Mouse (Mus musculus) neural tube, embryonic 13.5 days (tissue): ENCODE data around the gene Dnah7c. TPM values are rescaled to one million over a fixed set of nuclear protein-coding genes. Genes with fewer than 3 reads are reported as not detected.
"Not testable (repeated sequence)": the region's sequence is repeated elsewhere in the genome, so short reads cannot be mapped to it uniquely, and the experiment has no call there.

Source experiments
- ATAC-seq: fragments of 200-750 bp; cut with Nextera tagmentation; 2 replicates; pipeline ENCODE4 v1.8.0; 2017; ENCODE audit warnings: low read depth, mild to moderate bottlenecking, moderate TSS enrichment, moderate library complexity
- H3K27ac ChIP-seq: fragments of 300-500 bp; sonication (generic); replicated peaks from 2 replicates; pipeline ENCODE4 v1.5.1; 2015; ENCODE audit warnings: moderate library complexity, mild to moderate bottlenecking, inconsistent platforms
- H3K27me3 ChIP-seq: fragments of 300-500 bp; sonication (generic); 2 replicates; pipeline ENCODE4 v1.6.1; 2015; ENCODE audit warnings: mild to moderate bottlenecking, inconsistent platforms
- H3K36me3 ChIP-seq: fragments of 300-500 bp; sonication (generic); 2 replicates; pipeline ENCODE4 v1.6.1; 2015; ENCODE audit warnings: mild to moderate bottlenecking, inconsistent platforms
- H3K4me1 ChIP-seq: fragments of 300-500 bp; sonication (generic); replicated peaks from 2 replicates; pipeline ENCODE4 v1.6.1; 2015; ENCODE audit warnings: inconsistent platforms
- H3K4me2 ChIP-seq: fragments of 300-500 bp; sonication (generic); 2 replicates; pipeline ENCODE4 v1.6.1; 2015; ENCODE audit warnings: inconsistent platforms, mild to moderate bottlenecking, moderate library complexity
- H3K4me3 ChIP-seq: fragments of 300-500 bp; sonication (generic); 2 replicates; pipeline ENCODE4 v1.5.1; 2015; ENCODE audit warnings: mild to moderate bottlenecking, inconsistent platforms
- H3K9ac ChIP-seq: fragments of 300-500 bp; sonication (generic); 2 replicates; pipeline ENCODE4 v1.6.1; 2015; ENCODE audit warnings: moderate library complexity, mild to moderate bottlenecking, inconsistent platforms
- H3K9me3 ChIP-seq: fragments of 300-500 bp; sonication (generic); 2 replicates; pipeline ENCODE4 v1.6.1; 2016; ENCODE audit warnings: inconsistent platforms
- WGBS: fragments of 180-500 bp; shearing (Covaris S2); methylation state at CpG from one replicate; pipeline ENCODE4 v1.1.7; 2015; 5-methylcytosine and 5-hydroxymethylcytosine counted together
- polyA plus RNA-seq: library from polyadenylated mRNA; unstranded; fragments of >200 nt; fragmentation: Nextera tagmentation; extraction: Ambion mirVana; gene quantifications from 2 replicates; pipeline ENCODE4 v1.2.1, GENCODE M21; 2015

The Dnah7c gene
- polyA plus RNA-seq: 0.12 and 0.13 TPM in 2 replicates

- no peaks in the 10 kb centered on the region for H3K36me3 ChIP-seq
- no peak within 1 kb of the TSS for H3K27ac ChIP-seq
- H3K9me3 ChIP-seq: no peaks in the 10 kb centered on the region
- H3K27me3 ChIP-seq: no peaks in the 10 kb centered on the region
- peak within 1 kb of the TSS; percentile 51 for H3K4me3 ChIP-seq
- H3K4me2 ChIP-seq: peak within 1 kb of the TSS; percentile 83
- peak; percentile 80 for ATAC-seq
- H3K9ac ChIP-seq: peak within 1 kb of the TSS; percentile 68
- peaks cover 11% of the 10 kb centered on the region; the same call in 1 of the 2 replicates for H3K4me1 ChIP-seq
- 12% methylated on average over 30 of the region's 30 CpGs for WGBS
Measured at GRCm38 (mm10) chr1:46425137-46425925, at the start of gene Dnah7c. TSS of gene Dnah7c (plus strand) at chr1:46425592.

DNA sequence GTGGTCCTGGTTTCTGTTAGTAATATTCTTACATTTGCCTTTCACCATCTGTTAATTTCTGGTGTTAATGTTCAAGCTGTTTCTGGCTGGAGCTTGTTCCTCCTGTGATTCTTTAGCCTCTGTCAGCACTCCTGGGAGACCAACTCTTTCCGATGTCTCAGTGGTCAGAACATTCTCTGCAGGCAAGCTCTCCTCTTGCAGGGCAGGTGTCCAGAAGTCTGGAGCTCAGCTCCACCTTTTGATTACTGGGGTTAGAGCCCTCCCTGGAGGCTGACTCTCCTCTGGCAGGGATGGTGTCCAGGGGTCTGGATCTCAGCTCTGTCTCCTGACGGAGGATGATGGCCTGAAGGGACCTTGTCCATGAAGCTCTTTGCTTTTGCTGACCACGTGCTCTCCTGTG, 44.8 kb upstream of the Dnah7c start:
- not testable (repeated sequence) for H3K4me3 ChIP-seq, H3K4me2 ChIP-seq, H3K4me1 ChIP-seq, H3K9ac ChIP-seq, H3K27me3 ChIP-seq, H3K36me3 ChIP-seq, H3K27ac ChIP-seq, ATAC-seq, H3K9me3 ChIP-seq
- 88% methylated on average over 3 of the region's 3 CpGs for WGBS

DNA sequence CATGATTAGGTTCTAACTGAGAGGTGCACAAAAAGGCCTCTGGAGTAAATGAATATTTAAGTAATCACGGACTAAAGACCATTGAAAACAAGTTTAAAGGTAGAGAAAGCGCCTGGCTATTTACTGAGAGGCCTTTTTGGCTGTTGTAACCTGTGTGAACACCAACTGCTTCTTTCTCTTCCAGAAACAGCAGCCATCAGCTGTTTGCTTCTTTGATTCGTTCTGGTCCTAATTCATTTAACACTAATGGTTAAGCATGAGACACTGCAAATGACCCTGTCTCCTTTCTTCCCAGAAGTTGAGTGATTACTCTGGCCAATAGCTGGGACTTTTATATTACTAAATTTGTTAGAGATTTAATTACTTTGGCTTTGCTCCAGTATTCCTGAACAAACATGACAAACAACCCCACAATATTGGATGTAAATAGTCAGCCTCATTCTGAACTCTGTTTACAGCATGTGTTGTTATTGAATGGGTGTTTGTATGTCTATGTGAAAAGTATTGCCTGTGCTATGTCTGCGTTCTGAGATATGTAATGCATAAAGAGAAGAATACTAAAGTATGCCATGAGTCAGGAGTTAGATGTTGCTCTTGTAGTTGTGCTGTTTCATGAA, 30.6 kb upstream of the Dnah7c start:
- H3K9me3 ChIP-seq, H3K9ac ChIP-seq, H3K27me3 ChIP-seq, H3K27ac ChIP-seq, H3K4me1 ChIP-seq, H3K4me3 ChIP-seq, H3K36me3 ChIP-seq, H3K4me2 ChIP-seq: not testable (repeated sequence)
- peak; percentile 80 for ATAC-seq
- 31% methylated on average over 4 of the region's 4 CpGs for WGBS

- H3K4me2 ChIP-seq: no peak overlapping the region
- no peaks in the 10 kb centered on the region for H3K36me3 ChIP-seq
- H3K9ac ChIP-seq: no peak overlapping the region
- H3K27ac ChIP-seq: no peak overlapping the region
- no peaks in the 10 kb centered on the region for H3K9me3 ChIP-seq
- ATAC-seq: no peak
- no peak overlapping the region for H3K4me3 ChIP-seq
- WGBS: 85% methylated on average over 6 of the region's 6 CpGs
- no peaks in the 10 kb centered on the region for H3K4me1 ChIP-seq
- H3K27me3 ChIP-seq: no peaks in the 10 kb centered on the region
Measured at GRCm38 (mm10) chr1:46408324-46409115, 16.9 kb upstream of the Dnah7c start.

DNA sequence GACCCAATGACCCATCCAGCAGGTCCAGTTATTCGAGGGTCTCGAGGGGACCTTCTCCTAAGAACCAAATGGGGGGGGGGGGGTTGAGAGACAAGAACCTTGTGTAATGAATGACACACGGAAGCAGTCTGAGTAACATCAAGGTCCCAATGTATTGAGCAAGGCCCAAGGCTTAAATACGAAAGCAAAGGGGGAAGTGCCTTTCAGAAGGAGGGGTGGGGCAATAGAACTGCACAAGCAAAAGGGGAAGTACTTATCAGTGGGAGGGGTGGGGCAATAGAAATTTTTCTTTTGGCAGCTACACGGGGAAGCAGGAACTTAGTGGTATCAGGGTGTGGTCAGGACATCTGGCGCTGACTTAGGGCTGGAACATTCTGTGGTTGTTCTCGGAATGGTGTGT, 10.6 kb upstream of the Dnah7c start:
- H3K36me3 ChIP-seq, H3K9me3 ChIP-seq, H3K27me3 ChIP-seq, ATAC-seq, H3K4me3 ChIP-seq, H3K27ac ChIP-seq, H3K4me2 ChIP-seq, H3K9ac ChIP-seq, H3K4me1 ChIP-seq: not testable (repeated sequence)
- 94% methylated on average over 7 of the region's 7 CpGs for WGBS

- ATAC-seq, H3K4me1 ChIP-seq, H3K9ac ChIP-seq, H3K9me3 ChIP-seq, H3K4me3 ChIP-seq, H3K4me2 ChIP-seq, H3K36me3 ChIP-seq, H3K27ac ChIP-seq, H3K27me3 ChIP-seq: not testable (repeated sequence)
- WGBS: 24% methylated on average over 3 of the region's 3 CpGs
Measured at GRCm38 (mm10) chr1:46416946-46417345, 8.4 kb upstream of the Dnah7c start.

- H3K4me1 ChIP-seq, H3K9me3 ChIP-seq, H3K27me3 ChIP-seq, H3K4me2 ChIP-seq, H3K4me3 ChIP-seq, H3K9ac ChIP-seq, H3K36me3 ChIP-seq: not testable (repeated sequence)
- ATAC-seq: peak; percentile 91
- 0 out of 2 replicates have a peak overlapping the region, but pooled peaks have one; percentile 69 for H3K27ac ChIP-seq
- WGBS: 47% methylated on average over 4 of the region's 4 CpGs
Measured at GRCm38 (mm10) chr1:46418966-46419365, 6.4 kb upstream of the Dnah7c start.

- Histone ChIP-seq H3K36me3 (no peaks in the 10 kb centered on the region), H3K9ac (no peak overlapping the region), H3K27ac (no peak overlapping the region), H3K9me3 (no peaks in the 10 kb centered on the region), H3K4me3 (no peak overlapping the region), H3K4me2 (no peak overlapping the region), H3K27me3 (no peaks in the 10 kb centered on the region), H3K4me1 (peaks cover 11% of the 10 kb centered on the region; the same call in 1 of the 2 replicates)
- no peak for ATAC-seq
- 75% methylated on average over 2 of the region's 2 CpGs for WGBS
Measured at GRCm38 (mm10) chr1:46428401-46428800, 3.0 kb downstream of the Dnah7c start.

DNA sequence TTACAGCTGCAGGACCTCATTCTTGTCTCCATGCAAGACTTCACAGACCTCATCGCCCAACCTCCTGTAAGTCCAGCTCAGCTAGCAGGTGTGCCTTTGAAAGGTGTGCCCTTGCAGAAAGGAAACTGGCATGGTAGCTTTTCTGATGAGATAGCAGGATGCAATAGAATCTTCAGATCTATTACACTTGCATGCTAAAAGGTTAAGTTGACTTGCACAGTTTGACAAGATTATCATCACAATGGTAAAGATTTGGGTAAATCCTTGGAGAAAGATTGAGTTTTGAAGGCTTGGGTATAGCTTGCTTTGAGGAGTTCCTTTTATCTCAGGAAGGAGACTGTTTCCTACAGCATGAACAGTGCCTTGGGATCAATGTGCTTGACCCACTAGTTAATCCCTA, 89.3 kb downstream of the Dnah7c start:
- not testable (repeated sequence) for H3K9me3 ChIP-seq, H3K27me3 ChIP-seq, H3K4me3 ChIP-seq, H3K9ac ChIP-seq, ATAC-seq, H3K27ac ChIP-seq, H3K4me1 ChIP-seq, H3K36me3 ChIP-seq, H3K4me2 ChIP-seq
- WGBS: 78% methylated on average over 1 of the region's 1 CpGs

- Histone ChIP-seq H3K9ac (no peak overlapping the region), H3K4me1 (no peaks in the 10 kb centered on the region), H3K4me2 (no peak overlapping the region), H3K9me3 (no peaks in the 10 kb centered on the region), H3K36me3 (no peaks in the 10 kb centered on the region), H3K27me3 (no peaks in the 10 kb centered on the region), H3K27ac (no peak overlapping the region), H3K4me3 (no peak overlapping the region)
- ATAC-seq: no peak
Measured at GRCm38 (mm10) chr1:46521032-46521431, 95.6 kb downstream of the Dnah7c start.

GRCm38 (mm10) chr1:46526537-46526936, 101.1 kb downstream of the Dnah7c start:
- not testable (repeated sequence) for H3K4me1 ChIP-seq, H3K27ac ChIP-seq, H3K4me3 ChIP-seq, ATAC-seq, H3K9ac ChIP-seq, H3K27me3 ChIP-seq, H3K4me2 ChIP-seq, H3K36me3 ChIP-seq, H3K9me3 ChIP-seq
- WGBS: 60% methylated on average over 3 of the region's 3 CpGs

DNA sequence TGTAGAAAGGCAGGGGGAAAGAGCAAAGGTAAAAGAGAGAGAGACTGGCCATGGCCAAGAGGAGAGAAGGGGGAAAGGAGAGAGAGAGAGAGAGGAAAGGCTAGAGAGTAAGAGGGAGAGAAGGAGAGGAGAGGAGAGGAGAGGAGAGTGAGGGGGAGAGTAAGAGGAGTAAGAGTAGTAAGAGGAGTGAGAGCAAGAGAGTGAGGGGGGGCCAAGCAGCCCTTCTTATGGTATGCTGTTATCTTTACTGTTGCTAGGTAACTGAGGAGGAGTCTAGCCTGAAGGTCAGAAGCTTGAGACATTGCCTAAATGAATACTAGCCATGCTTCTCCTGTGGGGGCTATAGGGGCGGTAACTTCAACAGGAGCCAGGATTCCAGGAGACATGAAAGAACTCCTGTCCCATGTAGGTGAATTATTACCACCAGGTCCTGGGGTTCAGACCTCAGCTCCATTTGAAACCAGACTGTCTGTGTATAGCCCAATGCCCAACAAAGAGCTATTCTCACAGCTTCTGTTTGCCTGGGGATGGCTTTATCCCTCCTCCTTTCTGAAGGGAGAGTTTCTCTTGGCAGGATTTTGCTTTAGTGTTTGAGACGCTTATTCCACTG, 119.5 kb downstream of the Dnah7c start:
- H3K4me1 ChIP-seq: no peaks in the 10 kb centered on the region
- no peak overlapping the region for H3K9ac ChIP-seq
- no peaks in the 10 kb centered on the region for H3K27me3 ChIP-seq
- H3K4me3 ChIP-seq: no peak overlapping the region
- 17% methylated on average over 2 of the region's 2 CpGs for WGBS
- H3K36me3 ChIP-seq: no peaks in the 10 kb centered on the region
- no peak overlapping the region for H3K4me2 ChIP-seq
- ATAC-seq: peak; percentile 95
- 0 out of 2 replicates have a peak overlapping the region, but pooled peaks have one; percentile 38 for H3K27ac ChIP-seq
- no peaks in the 10 kb centered on the region for H3K9me3 ChIP-seq
